Mouse (Mus musculus) spleen, postnatal 0 days (tissue): ENCODE data around the gene Fmo4. TPM values are rescaled to one million over a fixed set of nuclear protein-coding genes. Genes with fewer than 3 reads are reported as not detected.

Source experiments
- polyA plus RNA-seq: library from polyadenylated mRNA; unstranded; fragments of >200 nt; fragmentation: Nextera tagmentation; extraction: Ambion mirVana; gene quantifications from 2 replicates; pipeline ENCODE4 v1.2.1, GENCODE M21; 2015

Fmo4 gene
- 0.06 TPM in 1 of 2 replicates, not detected in the other for polyA plus RNA-seq

DNA sequence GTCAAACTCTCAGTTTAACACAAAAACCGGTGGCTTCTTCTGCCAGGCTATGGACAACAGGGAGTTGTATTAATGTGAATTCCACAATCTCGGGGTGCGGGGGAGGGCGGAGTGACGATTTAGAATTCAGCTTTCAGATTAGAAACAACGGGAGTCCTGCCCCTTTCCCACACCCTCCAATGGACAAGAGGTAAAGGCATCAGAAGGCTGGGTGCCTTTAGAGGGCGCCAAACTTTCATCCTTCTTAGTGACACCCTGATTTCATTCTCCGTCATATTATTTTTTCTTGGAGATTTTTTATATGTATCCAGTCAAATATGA lies at the start of gene Fmo4:
Gene Fmo4, minus strand, starts transcription at position 137 of the 321 bp plus-strand sequence.

Other genes starting within 250 kb of the Fmo4 start
- gene Vamp4, start 243.5 kb downstream of the Fmo4 start, polyA plus RNA-seq = 25.4 and 30.7 TPM in 2 replicates
- not detected in 2 replicates for gene Myoc, start 174.8 kb downstream of the Fmo4 start, polyA plus RNA-seq
- not detected in 2 replicates for gene Myocos, start 155.8 kb downstream of the Fmo4 start, polyA plus RNA-seq
- 77.7 and 81.1 TPM in 2 replicates for gene Prrc2c, start 73.4 kb downstream of the Fmo4 start, polyA plus RNA-seq
- 1.9 and 3.8 TPM in 2 replicates for gene Fmo1, start 52.6 kb upstream of the Fmo4 start, polyA plus RNA-seq
- 2.0 and 4.7 TPM in 2 replicates for gene Fmo2, start 84.8 kb upstream of the Fmo4 start, polyA plus RNA-seq
- gene Fmo6, start 123.5 kb upstream of the Fmo4 start, polyA plus RNA-seq = not detected in 2 replicates
- gene Fmo3, start 170.6 kb upstream of the Fmo4 start, polyA plus RNA-seq = not detected in 2 replicates